Mouse (Mus musculus) brain, embryonic 14.5 days (tissue): ENCODE data around the gene Prr5.

Source experiments
- CTCF ChIP-seq: fragments of 200-500 bp; IDR thresholded peaks from 2 replicates; pipeline ENCODE4 v1.5.1; 2012; ENCODE audit warnings: inconsistent platforms, mild to moderate bottlenecking, moderate library complexity, borderline replicate concordance; ENCODE audit not compliant: insufficient read depth, insufficient read length; ENCODE audit errors: extremely low read depth
- POLR2A ChIP-seq: fragments of 200-500 bp; IDR thresholded peaks from 2 replicates; pipeline ENCODE4 v1.6.1; 2012; ENCODE audit warnings: mild to moderate bottlenecking, inconsistent platforms, borderline replicate concordance; ENCODE audit not compliant: poor library complexity, insufficient read depth, insufficient read length, severe bottlenecking; ENCODE audit errors: extremely low read depth

DNA sequence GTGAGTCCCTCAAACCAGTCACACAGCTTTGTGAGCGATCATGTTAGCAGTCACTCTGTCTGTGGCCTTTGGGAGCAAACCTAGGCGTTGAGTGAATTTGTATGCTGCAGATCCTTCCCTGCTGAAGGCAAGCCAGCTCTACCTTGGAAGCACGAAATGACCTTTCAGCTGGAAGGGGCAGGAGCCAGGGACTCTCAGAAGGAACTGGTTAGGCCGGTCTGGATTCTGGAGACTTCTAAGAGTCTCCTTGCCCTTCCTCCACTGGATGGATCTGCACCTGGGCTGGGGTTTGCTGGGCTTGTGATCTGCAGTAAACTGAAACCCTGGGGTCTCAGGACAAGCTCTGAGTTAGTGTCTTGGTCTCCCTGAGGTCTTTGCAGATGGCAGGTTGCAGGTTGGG is 54.8 kb downstream of the Prr5 start:
- TF ChIP-seq CTCF = no peak
- TF ChIP-seq POLR2A = no peak
